Mouse (Mus musculus) embryonic facial prominence, embryonic 14.5 days (tissue): ENCODE measurements around the gene Clec5a. TPM values are rescaled to one million over a fixed set of nuclear protein-coding genes. Genes with fewer than 3 reads are reported as not detected.

Source experiments
- ATAC-seq: fragments of 200-750 bp; cut with Nextera tagmentation; 2 replicates; pipeline ENCODE4 v1.8.0; 2017; ENCODE audit warnings: low read depth, moderate number of reproducible peaks, moderate TSS enrichment
- DNase-seq: peaks from one replicate; pipeline ENCODE4 v3.0.0-alpha.2; 2015; ENCODE audit warnings: low spot score
- H3K27ac ChIP-seq: fragments of 300-500 bp; sonication (generic); replicated peaks from 2 replicates; pipeline ENCODE4 v1.5.1; 2014; ENCODE audit warnings: low read depth, mild to moderate bottlenecking, low read length, moderate library complexity
- H3K27me3 ChIP-seq: fragments of 300-500 bp; sonication (generic); replicated peaks from 2 replicates; pipeline ENCODE4 v1.6.1; 2014; ENCODE audit warnings: low read length; ENCODE audit not compliant: control insufficient read depth, insufficient read depth
- H3K36me3 ChIP-seq: fragments of 300-500 bp; sonication (generic); 2 replicates; pipeline ENCODE4 v1.6.1; 2014; ENCODE audit warnings: low read length, mixed read lengths; ENCODE audit not compliant: control insufficient read depth, insufficient read depth
- H3K4me1 ChIP-seq: fragments of 300-500 bp; sonication (generic); 2 replicates; pipeline ENCODE4 v1.6.1; 2014; ENCODE audit warnings: antibody characterized with exemption, low read length; ENCODE audit not compliant: control insufficient read depth, insufficient read depth
- H3K4me2 ChIP-seq: fragments of 300-500 bp; sonication (generic); 2 replicates; pipeline ENCODE4 v1.6.1; 2014; ENCODE audit warnings: low read depth, mild to moderate bottlenecking, low read length, moderate library complexity, mixed read lengths
- H3K4me3 ChIP-seq: fragments of 300-500 bp; sonication (generic); 2 replicates; pipeline ENCODE4 v1.5.1; 2014; ENCODE audit warnings: low read depth, mild to moderate bottlenecking, low read length
- H3K9ac ChIP-seq: fragments of 300-500 bp; sonication (generic); 2 replicates; pipeline ENCODE4 v1.6.1; 2014; ENCODE audit warnings: low read depth, mild to moderate bottlenecking, low read length, moderate library complexity, mixed read lengths
- H3K9me3 ChIP-seq: fragments of 300-500 bp; sonication (generic); 2 replicates; pipeline ENCODE4 v1.6.1; 2016; ENCODE audit warnings: low read length; ENCODE audit not compliant: control insufficient read depth
- WGBS: fragments of 180-500 bp; shearing (Covaris S2); extraction: QIAGEN DNeasy Blood & Tissue Kit; methylation state at CpG from one replicate; pipeline ENCODE4 v1.1.7; 2014; 5-methylcytosine and 5-hydroxymethylcytosine counted together
- polyA plus RNA-seq: library from polyadenylated mRNA; unstranded; fragments of >200 nt; fragmentation: Nextera tagmentation; extraction: Ambion mirVana; gene quantifications from 2 replicates; pipeline ENCODE4 v1.2.1, GENCODE M21; 2014

Gene Clec5a
- polyA plus RNA-seq, 1 experiment from 2014 or later, result 1.6 TPM

DNA sequence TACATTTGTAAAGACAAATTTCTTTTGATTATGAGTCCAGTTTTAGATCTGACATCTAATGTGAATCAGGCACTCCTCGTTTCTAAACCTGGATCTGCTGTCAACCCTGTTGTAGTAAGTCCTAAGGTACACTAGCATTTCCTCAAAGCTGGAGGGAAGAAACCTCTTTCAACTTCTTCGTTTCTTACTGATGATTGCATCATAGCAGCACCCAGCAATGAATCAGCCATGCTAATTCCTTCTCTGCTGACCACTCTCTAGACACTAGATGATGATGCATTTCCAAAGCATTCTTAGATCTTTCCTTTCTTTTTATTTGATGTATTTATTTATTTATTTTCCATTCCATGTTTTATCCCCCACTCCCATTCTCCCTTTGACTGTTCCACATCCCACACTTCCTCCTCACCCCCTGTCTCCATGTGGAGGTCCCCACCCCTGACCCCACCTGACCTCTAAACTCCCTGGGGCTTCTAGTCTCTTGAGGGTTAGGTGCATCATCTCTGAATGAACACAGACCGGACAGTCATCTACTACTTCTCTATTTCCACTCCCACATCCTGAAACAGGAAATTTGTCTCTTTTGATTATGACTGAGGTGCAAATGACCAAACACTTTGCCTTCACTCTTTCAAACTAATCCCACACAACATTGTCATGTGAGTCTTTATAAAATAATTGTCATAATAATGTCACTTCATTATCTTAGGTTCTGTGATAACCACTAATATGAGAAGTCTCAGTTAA lies 9.4 kb upstream of the Clec5a start:
- H3K27ac ChIP-seq, result no peak overlapping the region
- 53% methylated on average over 3 of the region's 3 CpGs for WGBS
- no peak for DNase-seq
- H3K9ac ChIP-seq, result no peak overlapping the region
- H3K36me3 ChIP-seq, result no peaks in the 10 kb centered on the region
- ATAC-seq, result no peak
- H3K4me1 ChIP-seq, result no peaks in the 10 kb centered on the region
- H3K9me3 ChIP-seq, result no peaks in the 10 kb centered on the region
- no peak overlapping the region for H3K4me3 ChIP-seq
- no peak overlapping the region for H3K4me2 ChIP-seq
- H3K27me3 ChIP-seq, result no peaks in the 10 kb centered on the region

GRCm38 (mm10) chr6:40588346-40588745 lies 2.7 kb upstream of the Clec5a start:
- WGBS, result 92% methylated on average over 2 of the region's 2 CpGs
- H3K4me1 ChIP-seq, result no peaks in the 10 kb centered on the region
- H3K9ac ChIP-seq, result no peak overlapping the region
- no peaks in the 10 kb centered on the region for H3K9me3 ChIP-seq
- ATAC-seq, result no peak
- H3K4me2 ChIP-seq, result no peak overlapping the region
- no peak for DNase-seq
- H3K4me3 ChIP-seq, result no peak overlapping the region
- no peak overlapping the region for H3K27ac ChIP-seq
- H3K27me3 ChIP-seq, result no peaks in the 10 kb centered on the region
- H3K36me3 ChIP-seq, result no peaks in the 10 kb centered on the region

- Histone ChIP-seq H3K9ac (no peak overlapping the region), H3K36me3 (no peaks in the 10 kb centered on the region), H3K4me3 (no peak overlapping the region), H3K27me3 (no peaks in the 10 kb centered on the region), H3K4me1 (no peaks in the 10 kb centered on the region), H3K4me2 (no peak overlapping the region), H3K27ac (no peak overlapping the region), H3K9me3 (no peaks in the 10 kb centered on the region)
- ATAC-seq, result no peak
- no peak for DNase-seq
- WGBS, result 79% methylated on average over 6 of the region's 6 CpGs
These were observed 1.3 kb downstream of the Clec5a start for GRCm38 (mm10) chr6:40584336-40584735.

DNA sequence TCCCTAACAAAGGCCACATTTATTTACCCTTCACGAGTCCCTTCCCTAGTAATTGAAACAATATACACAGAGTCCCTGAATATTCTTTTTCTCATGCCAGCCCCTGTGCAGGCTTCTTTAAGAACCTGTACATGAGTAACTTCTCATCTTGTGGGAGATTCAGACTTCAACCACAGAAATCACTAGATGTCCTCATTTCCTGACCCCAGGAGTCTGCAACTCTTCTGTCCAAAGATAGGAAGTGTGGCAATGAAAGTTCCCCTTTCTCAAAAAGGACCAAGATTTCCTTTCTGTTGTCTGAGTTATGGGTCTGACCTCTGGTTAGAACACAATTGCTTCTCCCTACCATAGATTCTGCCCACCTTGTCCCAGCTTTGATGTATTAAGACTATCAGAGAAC lies 9.3 kb downstream of the Clec5a start:
- ATAC-seq, result no peak
- 69% methylated on average over 1 of the region's 1 CpGs for WGBS
- H3K4me3 ChIP-seq, result no peak overlapping the region
- H3K9ac ChIP-seq, result no peak overlapping the region
- DNase-seq, result no peak
- H3K27me3 ChIP-seq, result no peaks in the 10 kb centered on the region
- no peaks in the 10 kb centered on the region for H3K36me3 ChIP-seq
- no peaks in the 10 kb centered on the region for H3K9me3 ChIP-seq
- no peak overlapping the region for H3K4me2 ChIP-seq
- H3K4me1 ChIP-seq, result no peaks in the 10 kb centered on the region
- H3K27ac ChIP-seq, result no peak overlapping the region

- Histone ChIP-seq H3K4me1 (no peaks in the 10 kb centered on the region), H3K9ac (no peak overlapping the region), H3K36me3 (no peaks in the 10 kb centered on the region), H3K9me3 (no peaks in the 10 kb centered on the region), H3K4me2 (no peak overlapping the region), H3K27me3 (no peaks in the 10 kb centered on the region), H3K27ac (no peak overlapping the region), H3K4me3 (no peak overlapping the region)
- 80% methylated on average over 3 of the region's 3 CpGs for WGBS
- no peak for ATAC-seq
- no peak for DNase-seq
These were observed 12.0 kb downstream of the Clec5a start for GRCm38 (mm10) chr6:40573618-40574017.

- no peak within 1 kb of the TSS for H3K27ac ChIP-seq
- no peaks in the 10 kb centered on the region for H3K4me1 ChIP-seq
- WGBS, result 86% methylated on average over 3 of the region's 3 CpGs
- H3K4me2 ChIP-seq, result no peak within 1 kb of the TSS
- no peaks in the 10 kb centered on the region for H3K36me3 ChIP-seq
- no peak for DNase-seq
- no peaks in the 10 kb centered on the region for H3K9me3 ChIP-seq
- H3K4me3 ChIP-seq, result no peak within 1 kb of the TSS
- no peak within 1 kb of the TSS for H3K9ac ChIP-seq
- ATAC-seq, result no peak
- H3K27me3 ChIP-seq, result no peaks in the 10 kb centered on the region
These were observed 16.4 kb downstream of the Clec5a start, which contains the start of gene Olfr460 for GRCm38 (mm10) chr6:40569187-40569586. Gene Olfr460 (plus strand): TSS chr6:40569487.

- WGBS, result 60% methylated on average over 2 of the region's 2 CpGs
- ATAC-seq, result no peak
- H3K4me3 ChIP-seq, result no peak within 1 kb of the TSS
These were observed 30.7 kb downstream of the Clec5a start, which contains the start of gene Olfr461 for GRCm38 (mm10) chr6:40554950-40555349. Gene Olfr461 (minus strand): TSS chr6:40555050.

DNA sequence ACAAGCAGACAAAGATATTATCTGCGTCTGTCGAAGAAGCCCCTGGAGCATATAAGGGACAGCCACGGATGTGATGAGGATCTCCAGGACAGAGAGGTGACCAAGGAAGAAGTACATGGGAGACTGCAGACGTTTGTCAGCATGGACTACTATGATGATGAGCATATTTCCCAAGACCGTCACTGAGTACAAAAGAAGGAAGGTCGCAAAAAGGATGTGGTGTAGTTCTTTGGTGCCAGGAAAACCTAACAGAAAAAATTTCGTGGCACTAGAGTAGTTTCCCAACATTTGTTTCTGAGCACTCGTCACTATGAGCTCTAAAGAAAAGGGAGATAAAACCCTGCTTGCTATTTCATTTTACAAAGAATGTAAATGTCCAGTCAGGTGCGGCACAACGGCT lies 40.9 kb downstream of the Clec5a start:
- Histone ChIP-seq H3K4me1 (no peaks in the 10 kb centered on the region), H3K27me3 (no peaks in the 10 kb centered on the region), H3K4me2 (no peak overlapping the region), H3K9ac (no peak overlapping the region), H3K27ac (no peak overlapping the region), H3K4me3 (no peak overlapping the region), H3K9me3 (no peaks in the 10 kb centered on the region), H3K36me3 (no peaks in the 10 kb centered on the region)
- 81% methylated on average over 10 of the region's 10 CpGs for WGBS
- ATAC-seq (no peak), DNase-seq (no peak)

More at GRCm38 (mm10) chr6:40554950-40555349, 30.7 kb downstream of the Clec5a start, which contains the start of gene Olfr461:
- no peak within 1 kb of the TSS for H3K27ac ChIP-seq
- H3K36me3 ChIP-seq, result no peaks in the 10 kb centered on the region
- no peaks in the 10 kb centered on the region for H3K27me3 ChIP-seq
- H3K4me1 ChIP-seq, result no peaks in the 10 kb centered on the region
- H3K9me3 ChIP-seq, result no peaks in the 10 kb centered on the region
- no peak for DNase-seq
- no peak within 1 kb of the TSS for H3K9ac ChIP-seq
- no peak within 1 kb of the TSS for H3K4me2 ChIP-seq
